Mouse (Mus musculus) lung, postnatal 0 days (tissue): ENCODE measurements around the gene Tbx22. TPM values are rescaled to one million over a fixed set of nuclear protein-coding genes. Genes with fewer than 3 reads are reported as not detected.

Source experiments
- ATAC-seq: fragments of 200-750 bp; cut with Nextera tagmentation; 2 replicates; pipeline ENCODE4 v1.8.0; 2017; ENCODE audit warnings: moderate library complexity
- DNase-seq: peaks from one replicate; pipeline ENCODE4 v3.0.0-alpha.2; 2016; ENCODE audit warnings: low spot score
- H3K27ac ChIP-seq: fragments of 300-500 bp; sonication (generic); 2 replicates; pipeline ENCODE4 v1.5.1; 2014; ENCODE audit warnings: antibody characterized with exemption, mild to moderate bottlenecking, low read length, mixed read lengths
- H3K27me3 ChIP-seq: fragments of 300-500 bp; sonication (generic); replicated peaks from 2 replicates; pipeline ENCODE4 v1.6.1; 2014; ENCODE audit warnings: low read length, mixed read lengths; ENCODE audit not compliant: insufficient read depth
- H3K36me3 ChIP-seq: fragments of 300-500 bp; sonication (generic); 2 replicates; pipeline ENCODE4 v1.6.1; 2014; ENCODE audit warnings: low read length, mixed read lengths; ENCODE audit not compliant: insufficient read depth
- H3K4me1 ChIP-seq: fragments of 300-500 bp; sonication (generic); 2 replicates; pipeline ENCODE4 v1.6.1; 2014; ENCODE audit warnings: antibody characterized with exemption, low read depth, low read length, mixed read lengths; ENCODE audit not compliant: insufficient read depth
- H3K4me2 ChIP-seq: fragments of 300-500 bp; sonication (generic); replicated peaks from 2 replicates; pipeline ENCODE4 v1.6.1; 2014; ENCODE audit warnings: low read depth, mild to moderate bottlenecking, low read length, moderate library complexity, mixed read lengths
- H3K4me3 ChIP-seq: fragments of 300-500 bp; sonication (generic); 2 replicates; pipeline ENCODE4 v1.5.1; 2014; ENCODE audit warnings: low read depth, low read length
- H3K9ac ChIP-seq: fragments of 300-500 bp; sonication (generic); replicated peaks from 2 replicates; pipeline ENCODE4 v1.6.1; 2014; ENCODE audit warnings: low read depth, mild to moderate bottlenecking
- H3K9me3 ChIP-seq: fragments of 300-500 bp; sonication (generic); 2 replicates; pipeline ENCODE4 v1.6.1; 2016; ENCODE audit warnings: low read length, mixed read lengths
- CTCF ChIP-seq: IDR thresholded peaks from 2 replicates; pipeline ENCODE4 v1.5.1; 2016; ENCODE audit warnings: antibody characterized with exemption, mild to moderate bottlenecking
- EP300 ChIP-seq: IDR thresholded peaks from 2 replicates; pipeline ENCODE4 v1.6.1; 2016; ENCODE audit warnings: antibody characterized with exemption, mild to moderate bottlenecking, control low read depth
- WGBS: fragments of 180-500 bp; shearing (Covaris S2); extraction: QIAGEN DNeasy Blood & Tissue Kit; methylation state at CpG from one replicate; pipeline ENCODE4 v1.1.7; 2014; 5-methylcytosine and 5-hydroxymethylcytosine counted together
- polyA plus RNA-seq: library from polyadenylated mRNA; unstranded; fragments of >200 nt; fragmentation: Nextera tagmentation; extraction: Ambion mirVana; gene quantifications from 2 replicates; pipeline ENCODE4 v1.2.1, GENCODE M21; 2015

Tbx22 gene
- polyA plus RNA-seq: not detected in 2 replicates

DNA sequence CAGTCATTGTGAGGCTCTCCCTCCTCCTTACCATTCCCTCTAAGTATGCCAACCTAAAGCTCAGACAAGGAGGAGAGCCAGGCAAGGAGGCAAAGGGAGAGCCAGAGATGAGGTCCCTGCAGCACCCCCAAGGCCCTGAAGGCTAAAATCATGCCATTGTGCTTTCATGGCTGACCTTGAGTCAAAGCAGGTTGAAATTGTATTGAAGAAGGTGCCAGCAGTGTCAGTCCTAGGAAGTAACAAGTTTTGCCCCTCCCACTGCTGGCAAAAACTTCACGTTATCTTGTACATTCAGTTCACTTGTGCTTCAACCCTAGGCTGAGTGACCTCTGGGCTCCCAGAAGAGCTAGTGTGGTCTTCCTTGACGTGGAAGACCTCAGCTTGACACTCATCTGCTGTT lies at the start of gene Tbx22:
Gene Tbx22 (plus strand): TSS at position 301 of the 400 bp plus-strand sequence.
- TF ChIP-seq CTCF (no peak), EP300 (no peak)

DNA sequence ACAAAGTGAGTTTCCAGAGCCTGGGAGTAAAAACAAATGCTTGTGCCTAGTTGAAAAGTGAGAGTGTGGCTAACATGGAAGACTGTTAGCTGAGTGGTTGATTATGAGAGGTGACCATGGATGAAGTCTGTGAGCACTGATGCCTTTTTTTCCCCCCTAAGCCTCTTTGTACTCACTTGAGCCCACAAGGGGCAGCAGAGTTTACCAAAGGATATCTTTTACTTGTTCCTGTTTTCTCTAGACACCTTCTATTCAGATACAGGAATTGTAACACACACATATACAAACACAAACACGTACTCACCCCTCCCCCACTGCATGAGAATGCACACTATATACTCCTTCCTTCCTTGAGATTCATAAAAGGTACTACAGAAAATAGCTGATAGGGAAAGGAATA lies 913 bp downstream of the Tbx22 start:
- no peak for DNase-seq
- H3K27me3 ChIP-seq: no peaks in the 10 kb centered on the region
- H3K36me3 ChIP-seq: no peaks in the 10 kb centered on the region
- no peak overlapping the region for H3K4me2 ChIP-seq
- 18% methylated on average over 1 of the region's 1 CpGs for WGBS
- H3K9ac ChIP-seq: no peak overlapping the region
- no peaks in the 10 kb centered on the region for H3K9me3 ChIP-seq
- H3K27ac ChIP-seq: no peak overlapping the region
- ATAC-seq: no peak
- H3K4me3 ChIP-seq: no peak overlapping the region
- no peaks in the 10 kb centered on the region for H3K4me1 ChIP-seq
- no peak for TF ChIP-seq CTCF
- TF ChIP-seq EP300: no peak

More for the DNA sequence above, at the start of gene Tbx22:
- no peaks in the 10 kb centered on the region for H3K4me1 ChIP-seq
- DNase-seq: no peak
- H3K4me3 ChIP-seq: no peak within 1 kb of the TSS
- H3K4me2 ChIP-seq: no peak within 1 kb of the TSS
- 44% methylated on average over 2 of the region's 2 CpGs for WGBS
- H3K36me3 ChIP-seq: no peaks in the 10 kb centered on the region
- ATAC-seq: no peak
- H3K27ac ChIP-seq: no peak within 1 kb of the TSS
- no peaks in the 10 kb centered on the region for H3K27me3 ChIP-seq
- no peaks in the 10 kb centered on the region for H3K9me3 ChIP-seq
- no peak within 1 kb of the TSS for H3K9ac ChIP-seq

DNA sequence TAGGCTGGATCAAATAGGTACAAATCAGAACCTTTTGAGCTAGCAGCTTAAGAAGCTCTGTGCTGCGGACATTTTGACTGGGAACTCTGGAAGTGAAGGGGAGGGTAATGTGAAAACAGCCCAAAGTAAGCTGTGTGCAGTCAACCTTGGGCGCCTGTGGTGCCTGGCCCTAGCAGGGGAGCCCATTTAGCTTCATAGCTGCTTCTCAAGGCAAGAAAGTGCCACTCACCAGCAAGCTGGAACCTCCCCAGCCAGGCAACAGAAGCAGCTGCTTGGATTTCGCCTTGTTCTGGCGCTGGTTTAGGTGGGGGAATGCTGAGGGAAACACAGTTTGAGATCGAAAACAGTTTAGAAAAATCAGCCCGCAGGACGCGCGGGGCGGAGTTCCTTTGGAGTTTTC lies 11.4 kb downstream of the Tbx22 start:
- TF ChIP-seq EP300: no peak
- TF ChIP-seq CTCF: no peak
- Histone ChIP-seq H3K36me3 (no peaks in the 10 kb centered on the region), H3K9me3 (no peaks in the 10 kb centered on the region), H3K27me3 (no peaks in the 10 kb centered on the region), H3K4me1 (no peaks in the 10 kb centered on the region), H3K4me3 (peak overlapping the region; percentile 23; the same call in 1 of the 2 replicates), H3K27ac (no peak overlapping the region), H3K4me2 (peak overlapping the region; percentile 44), H3K9ac (no peak overlapping the region)
- DNase-seq (no peak), ATAC-seq (no peak)
- WGBS: 14% methylated on average over 10 of the region's 10 CpGs

DNA sequence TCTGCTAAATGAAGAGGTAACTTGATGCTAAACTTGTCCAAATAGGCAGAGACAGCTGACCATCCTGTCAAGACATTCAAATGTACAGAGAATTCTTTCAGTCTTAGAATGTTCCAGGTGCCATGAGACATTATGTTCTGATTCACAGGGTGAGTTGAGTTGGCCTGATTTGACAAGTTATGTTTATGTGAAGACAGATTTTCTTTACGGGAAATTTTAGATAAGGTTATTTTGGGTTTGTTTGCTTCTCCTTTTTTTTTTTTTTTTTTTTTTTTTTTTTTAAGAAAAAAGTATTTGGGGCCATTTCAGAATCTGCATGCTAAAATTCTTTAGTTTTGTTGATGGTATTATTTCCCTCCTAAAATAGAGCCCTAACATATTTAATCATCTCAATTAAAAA lies 40.8 kb downstream of the Tbx22 start:
- no peaks in the 10 kb centered on the region for H3K27me3 ChIP-seq
- H3K9ac ChIP-seq: no peak overlapping the region
- DNase-seq: no peak
- no peaks in the 10 kb centered on the region for H3K9me3 ChIP-seq
- H3K4me1 ChIP-seq: no peaks in the 10 kb centered on the region
- TF ChIP-seq EP300 (no peak), CTCF (no peak)
- WGBS: 63% methylated on average over 1 of the region's 1 CpGs
- no peak overlapping the region for H3K4me3 ChIP-seq
- no peak for ATAC-seq
- no peaks in the 10 kb centered on the region for H3K36me3 ChIP-seq
- no peak overlapping the region for H3K4me2 ChIP-seq
- H3K27ac ChIP-seq: no peak overlapping the region

DNA sequence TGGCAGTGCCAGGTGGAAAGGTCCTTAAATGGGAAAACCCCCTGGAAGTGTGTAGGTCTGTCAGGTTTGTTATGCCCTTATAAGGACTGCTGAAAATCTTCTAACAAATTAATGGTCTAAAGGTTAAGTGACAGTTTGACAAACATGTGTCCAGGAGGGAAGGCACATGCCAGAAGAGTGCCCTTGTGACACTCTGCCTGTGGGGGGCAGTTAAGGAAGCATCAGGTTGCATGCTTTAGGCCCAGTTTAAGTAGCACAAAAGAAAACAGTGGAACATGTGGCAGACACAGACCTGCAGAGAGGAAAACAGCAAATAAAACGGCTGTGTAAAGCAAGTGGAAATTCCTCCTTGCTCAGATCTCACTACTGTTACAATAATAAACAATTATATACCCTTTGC lies 55.8 kb downstream of the Tbx22 start:
- no peak for DNase-seq
- TF ChIP-seq CTCF: no peak
- TF ChIP-seq EP300: no peak
- no peaks in the 10 kb centered on the region for H3K27me3 ChIP-seq
- WGBS: 28% methylated on average over 1 of the region's 1 CpGs
- no peaks in the 10 kb centered on the region for H3K4me1 ChIP-seq
- no peak overlapping the region for H3K9ac ChIP-seq
- ATAC-seq: no peak
- H3K4me2 ChIP-seq: no peak overlapping the region
- H3K9me3 ChIP-seq: no peaks in the 10 kb centered on the region
- H3K36me3 ChIP-seq: no peaks in the 10 kb centered on the region
- no peak overlapping the region for H3K4me3 ChIP-seq
- no peak overlapping the region for H3K27ac ChIP-seq

Other genes starting within 250 kb of the Tbx22 start
- not detected in 2 replicates for gene Tent5d, start 124.6 kb downstream of the Tbx22 start, polyA plus RNA-seq
- gene 2610002M06Rik, start 148.4 kb downstream of the Tbx22 start, polyA plus RNA-seq: 11.5 and 12.1 TPM in 2 replicates